8 mouse cellular contexts compared by ENCODE assay signal in genomic region chr9:21752252-21752792, GRCm38 (mm10). TPM values are rescaled to one million over a fixed set of nuclear protein-coding genes. Genes with fewer than 3 reads are reported as not detected.
DNase-seq lines count a peak whose midpoint lies in the region; ATAC-seq and TF ChIP-seq lines count a peak whose summit lies in the region.

No protein-coding gene starts in this region.

- no peak for TF ChIP-seq CTCF in left cerebral cortex, adult 2 months (IDR thresholded peaks at IDR 0.05)

- H3K4me3 ChIP-seq in left cerebral cortex, adult 2 months = no peak overlapping the region
- H3K4me3 ChIP-seq in embryonic facial prominence, embryonic 11.5 days (ENCODE audit: low read depth, low read length) = no peak overlapping the region
- H3K4me3 ChIP-seq in heart, embryonic 16.5 days (ENCODE audit: low read length) = no peak overlapping the region
- H3K4me3 ChIP-seq in limb, embryonic 12.5 days (replicated peaks) = no peak overlapping the region

- H3K36me3 ChIP-seq in embryonic facial prominence, embryonic 11.5 days (replicated peaks; ENCODE audit: control insufficient read depth, insufficient read depth, low read depth, low read length) = peaks cover 10% of the 10 kb centered on the region
- peaks cover 4% of the 10 kb centered on the region for H3K36me3 ChIP-seq in heart, embryonic 16.5 days (ENCODE audit: control insufficient read depth, insufficient read depth)
- H3K36me3 ChIP-seq in limb, embryonic 12.5 days = peaks cover 68% of the 10 kb centered on the region

- 51% methylated on average over 10 of the region's 10 CpGs for WGBS in embryonic facial prominence, embryonic 11.5 days
- 26% methylated on average over 10 of the region's 10 CpGs for WGBS in heart, embryonic 16.5 days
- WGBS in limb, embryonic 12.5 days = 49% methylated on average over 10 of the region's 10 CpGs

- H3K9me3 ChIP-seq in embryonic facial prominence, embryonic 11.5 days (replicated peaks; ENCODE audit: control insufficient read depth, low read length) = no peaks in the 10 kb centered on the region
- no peaks in the 10 kb centered on the region for H3K9me3 ChIP-seq in heart, embryonic 16.5 days (replicated peaks; ENCODE audit: control insufficient read depth, low read length)
- no peaks in the 10 kb centered on the region for H3K9me3 ChIP-seq in limb, embryonic 12.5 days

- DNase-seq in left cerebral cortex, adult 2 months (ENCODE audit: extremely low spot score in 1 of 2, low spot score in 2 of 2) = peak in 1 of 2 experiments; percentile 44
- DNase-seq in left cerebral cortex, adult 8-10 months (ENCODE audit: low spot score in 2 of 2) = no peak
- DNase-seq in embryonic facial prominence, embryonic 11.5 days (ENCODE audit: low spot score) = no peak
- peak; percentile 44 for DNase-seq in right cerebral cortex, postnatal 25 days
- DNase-seq in frontal cortex, postnatal 14 days (ENCODE audit: low spot score in 2 of 2) = no peak

- ATAC-seq in embryonic facial prominence, embryonic 11.5 days (replicated peaks; ENCODE audit: insufficient number of reproducible peaks, low FRiP score, low TSS enrichment, low read depth) = no peak
- no peak for ATAC-seq in heart, embryonic 16.5 days (replicated peaks; ENCODE audit: extremely low read depth, insufficient read depth, low FRiP score)
- no peak for ATAC-seq in limb, embryonic 12.5 days (ENCODE audit: insufficient number of reproducible peaks, insufficient read depth, low FRiP score, low TSS enrichment, low read depth)
- ATAC-seq in CD4-positive, CD25-positive, alpha-beta regulatory T cell, adult 4 months = no peak

- H3K27me3 ChIP-seq in embryonic facial prominence, embryonic 11.5 days (ENCODE audit: control insufficient read depth, insufficient read depth, low read length) = no peaks in the 10 kb centered on the region
- H3K27me3 ChIP-seq in heart, embryonic 16.5 days (ENCODE audit: control insufficient read depth, insufficient read depth, low read length) = no peaks in the 10 kb centered on the region
- no peaks in the 10 kb centered on the region for H3K27me3 ChIP-seq in limb, embryonic 12.5 days

- peak overlapping the region; percentile 22 for H3K27ac ChIP-seq in left cerebral cortex, adult 2 months
- H3K27ac ChIP-seq in embryonic facial prominence, embryonic 11.5 days (replicated peaks; ENCODE audit: low read depth, low read length) = 0 out of 2 replicates have a peak overlapping the region, but pooled peaks have one; percentile 56
- peak overlapping the region; percentile 78 for H3K27ac ChIP-seq in heart, embryonic 16.5 days (ENCODE audit: low read length)
- peak overlapping the region; percentile 72 for H3K27ac ChIP-seq in limb, embryonic 12.5 days

- intact Hi-C loops in left cerebral cortex, adult 2 months (cut with DNase I) = no loop called here

- H3K4me1 ChIP-seq in embryonic facial prominence, embryonic 11.5 days (ENCODE audit: control insufficient read depth, insufficient read depth, low read length) = peaks cover 2% of the 10 kb centered on the region; the same call in 1 of the 2 replicates
- peaks cover 50% of the 10 kb centered on the region for H3K4me1 ChIP-seq in heart, embryonic 16.5 days (ENCODE audit: control insufficient read depth, insufficient read depth, low read length)
- peaks cover 15% of the 10 kb centered on the region for H3K4me1 ChIP-seq in limb, embryonic 12.5 days (replicated peaks)

- H3K9ac ChIP-seq in embryonic facial prominence, embryonic 11.5 days (replicated peaks; ENCODE audit: low read length) = no peak overlapping the region
- peak overlapping the region; percentile 53 for H3K9ac ChIP-seq in heart, embryonic 16.5 days (ENCODE audit: low read length)
- H3K9ac ChIP-seq in limb, embryonic 12.5 days (replicated peaks) = no peak overlapping the region; the same call in 1 of the 2 replicates

- H3K4me2 ChIP-seq in embryonic facial prominence, embryonic 11.5 days (ENCODE audit: low read depth, low read length) = no peak overlapping the region
- no peak overlapping the region; the same call in 1 of the 2 replicates for H3K4me2 ChIP-seq in heart, embryonic 16.5 days (ENCODE audit: low read depth, low read length)
- no peak overlapping the region for H3K4me2 ChIP-seq in limb, embryonic 12.5 days

RNA-seq across cellular contexts. Expression of gene Spc24, which starts 7.8 kb away (rescaled TPM):
- total RNA-seq in left cerebral cortex, adult 2 months (2021) = 1 to 10 TPM; 1.7 to 2.4 TPM
- total RNA-seq in left cerebral cortex, adult 8-10 months (2022) = 1 to 10 TPM; 2.0 to 2.5 (median 2.2) TPM
- polyA plus RNA-seq in embryonic facial prominence, embryonic 11.5 days (2014; fragmentation: Nextera tagmentation; extraction: Ambion mirVana) = 126 and 132 TPM in 2 replicates
- polyA plus RNA-seq in heart, embryonic 16.5 days (2015; fragmentation: Nextera tagmentation; extraction: Ambion mirVana) = 91.4 and 93.2 TPM in 2 replicates
- polyA plus RNA-seq in limb, embryonic 12.5 days (2016; fragmentation: Nextera tagmentation; extraction: Ambion mirVana) = 152 and 161 TPM in 2 replicates
- polyA plus RNA-seq in CD4-positive, CD25-positive, alpha-beta regulatory T cell, adult 4 months (2017; shearing (Covaris generic)) = 10 to 100 TPM in 1 of 2 experiments, 1 to 10 TPM in 1; 6.5 to 13.5 TPM

RNA-seq across cellular contexts. Expression of gene Ldlr, which starts 29.0 kb away (rescaled TPM):
- total RNA-seq in left cerebral cortex, adult 2 months (2021) = 10 to 100 TPM; 15.8 to 17.7 TPM
- total RNA-seq in left cerebral cortex, adult 8-10 months (2022) = 10 to 100 TPM; 23.7 to 32.4 (median 28.6) TPM
- polyA plus RNA-seq in embryonic facial prominence, embryonic 11.5 days (2014; fragmentation: Nextera tagmentation; extraction: Ambion mirVana) = 14.7 and 15.0 TPM in 2 replicates
- polyA plus RNA-seq in heart, embryonic 16.5 days (2015; fragmentation: Nextera tagmentation; extraction: Ambion mirVana) = 17.7 and 19.1 TPM in 2 replicates
- polyA plus RNA-seq in limb, embryonic 12.5 days (2016; fragmentation: Nextera tagmentation; extraction: Ambion mirVana) = 37.3 and 38.5 TPM in 2 replicates
- polyA plus RNA-seq in CD4-positive, CD25-positive, alpha-beta regulatory T cell, adult 4 months (2017; shearing (Covaris generic)) = 10 to 100 TPM; 17.9 to 42.0 TPM

RNA-seq across cellular contexts. Expression of gene Kank2, which starts 46.2 kb away (rescaled TPM):
- total RNA-seq in left cerebral cortex, adult 2 months (2021) = 1 to 10 TPM; 8.5 to 8.8 TPM
- total RNA-seq in left cerebral cortex, adult 8-10 months (2022) = 10 to 100 TPM in 1 of 4 experiments, 1 to 10 TPM in 3; 9.1 to 10.9 (median 9.6) TPM
- polyA plus RNA-seq in embryonic facial prominence, embryonic 11.5 days (2014; fragmentation: Nextera tagmentation; extraction: Ambion mirVana) = 6.1 and 7.6 TPM in 2 replicates
- polyA plus RNA-seq in heart, embryonic 16.5 days (2015; fragmentation: Nextera tagmentation; extraction: Ambion mirVana) = 16.6 and 21.8 TPM in 2 replicates
- 19.9 and 22.3 TPM in 2 replicates for polyA plus RNA-seq in limb, embryonic 12.5 days (2016; fragmentation: Nextera tagmentation; extraction: Ambion mirVana)
- polyA plus RNA-seq in CD4-positive, CD25-positive, alpha-beta regulatory T cell, adult 4 months (2017; shearing (Covaris generic)) = not detected

Comparison
In these comparisons a context has a peak if more than half of its experiments do, and no peak if none do; other contexts are left out.
1. H3K27ac ChIP-seq: peak in every context shown above with its lines; median percentile 78 in heart, embryonic 16.5 days; 72 in limb, embryonic 12.5 days; 56 in embryonic facial prominence, embryonic 11.5 days; 22 in left cerebral cortex, adult 2 months.